Comparison of ENCODE assay signal across 14 mouse cellular contexts in the genomic region with DNA sequence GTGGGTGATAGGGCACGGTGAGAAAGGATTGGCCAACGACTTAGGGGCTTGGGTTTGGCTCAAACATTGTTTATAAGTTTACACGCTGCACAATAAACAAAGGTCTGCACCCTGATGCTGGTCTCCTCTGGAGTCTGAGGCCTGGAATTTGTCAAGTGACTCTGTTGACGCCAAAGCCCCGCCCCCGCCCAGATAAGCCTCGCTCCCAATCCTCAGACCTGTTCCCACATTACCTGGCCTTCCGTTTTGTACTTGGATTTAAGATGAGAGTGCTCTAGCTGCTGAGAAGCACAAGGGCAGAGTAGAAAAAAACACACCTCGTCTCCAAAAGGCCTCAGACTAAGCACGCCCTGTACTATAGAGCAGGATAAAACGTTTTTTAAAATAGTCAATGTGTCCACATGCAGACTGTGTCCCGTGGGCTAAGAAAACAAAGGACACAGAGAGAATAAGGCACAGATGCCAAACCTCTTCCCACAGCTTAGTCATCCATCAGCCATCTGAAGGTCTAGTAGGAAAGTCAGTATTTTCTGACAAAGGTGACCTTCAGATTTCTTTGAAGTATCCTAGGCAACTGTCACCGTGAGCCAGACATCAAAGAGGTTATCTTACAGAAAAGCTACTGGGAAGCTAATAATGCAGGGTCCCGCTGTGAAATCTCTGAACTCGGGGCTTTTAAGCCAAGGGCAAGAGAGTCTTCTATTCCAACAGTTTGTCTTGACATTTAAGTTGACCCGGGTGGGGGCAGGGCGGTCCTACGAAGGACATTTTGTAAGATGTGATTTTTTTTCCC. TPM values are rescaled to one million over a fixed set of nuclear protein-coding genes. Genes with fewer than 3 reads are reported as not detected.
DNase-seq lines count a peak whose midpoint lies in the region; ATAC-seq lines count a peak whose summit lies in the region.
"Had no signal": no experiment of that assay in that cellular context is flagged by ENCODE, and none has a peak within 500 bp of the region (broad histone marks: within the 10 kb centered on the region; RNA-seq: fewer than 3 reads in every experiment).

No protein-coding gene starts in this region.

- H3K4me1 ChIP-seq in heart, embryonic 11.5 days (ENCODE audit: control insufficient read depth, insufficient read depth, low read length), result peaks cover 4% of the 10 kb centered on the region; the same call in 1 of the 2 replicates
- H3K4me1 ChIP-seq in forebrain, embryonic 13.5 days, result no peaks in the 10 kb centered on the region
- H3K4me1 ChIP-seq in kidney, embryonic 16.5 days (ENCODE audit: insufficient read depth, low read length), result no peaks in the 10 kb centered on the region

- no peak overlapping the region for H3K4me3 ChIP-seq in heart, embryonic 11.5 days (ENCODE audit: low read depth, low read length)
- H3K4me3 ChIP-seq in forebrain, embryonic 13.5 days, result no peak overlapping the region
- no peak overlapping the region for H3K4me3 ChIP-seq in kidney, embryonic 16.5 days (ENCODE audit: low read length)

- no peaks in the 10 kb centered on the region for H3K9me3 ChIP-seq in heart, embryonic 11.5 days (replicated peaks; ENCODE audit: control insufficient read depth, low read length)
- peaks cover 8% of the 10 kb centered on the region; the same call in 1 of the 2 replicates for H3K9me3 ChIP-seq in forebrain, embryonic 13.5 days (replicated peaks)
- peaks cover 10% of the 10 kb centered on the region; the same call in 1 of the 2 replicates for H3K9me3 ChIP-seq in kidney, embryonic 16.5 days (ENCODE audit: low read length)

- no peaks in the 10 kb centered on the region for H3K36me3 ChIP-seq in heart, embryonic 11.5 days (ENCODE audit: control insufficient read depth, insufficient read depth, low read length)
- no peaks in the 10 kb centered on the region for H3K36me3 ChIP-seq in forebrain, embryonic 13.5 days (ENCODE audit: poor library complexity, severe bottlenecking)
- no peaks in the 10 kb centered on the region for H3K36me3 ChIP-seq in kidney, embryonic 16.5 days (ENCODE audit: insufficient read depth, low read length)

- no peak overlapping the region for H3K27ac ChIP-seq in heart, embryonic 11.5 days (ENCODE audit: low read depth, low read length)
- no peak overlapping the region; the same call in 1 of the 2 replicates for H3K27ac ChIP-seq in forebrain, embryonic 13.5 days
- no peak overlapping the region for H3K27ac ChIP-seq in kidney, embryonic 16.5 days (ENCODE audit: low read length)

- intact Hi-C loops in heart, postnatal 36 days (cut with DNase I), result no loop called here

- H3K4me2 ChIP-seq in heart, embryonic 11.5 days, result peak overlapping the region; percentile 45
- H3K4me2 ChIP-seq in forebrain, embryonic 13.5 days, result no peak overlapping the region
- no peak overlapping the region for H3K4me2 ChIP-seq in kidney, embryonic 16.5 days (replicated peaks; ENCODE audit: low read depth, low read length)

- no peak overlapping the region for H3K9ac ChIP-seq in heart, embryonic 11.5 days (ENCODE audit: low read depth, low read length)
- H3K9ac ChIP-seq in forebrain, embryonic 13.5 days, result no peak overlapping the region
- H3K9ac ChIP-seq in kidney, embryonic 16.5 days (replicated peaks; ENCODE audit: low read length), result no peak overlapping the region
- H3K9ac ChIP-seq: liver, postnatal 0 days had no signal

- WGBS in heart, embryonic 11.5 days (ENCODE audit: insufficient replicate concordance), result 16% methylated on average over 18 of the region's 18 CpGs
- 37% methylated on average over 18 of the region's 18 CpGs for WGBS in forebrain, embryonic 13.5 days
- WGBS in kidney, embryonic 16.5 days, result 39% methylated on average over 18 of the region's 18 CpGs

- H3K27me3 ChIP-seq in heart, embryonic 11.5 days (ENCODE audit: control insufficient read depth, insufficient read depth, low read length), result no peaks in the 10 kb centered on the region
- no peaks in the 10 kb centered on the region for H3K27me3 ChIP-seq in forebrain, embryonic 13.5 days
- H3K27me3 ChIP-seq in kidney, embryonic 16.5 days (ENCODE audit: insufficient read depth, low read length), result no peaks in the 10 kb centered on the region
- H3K27me3 ChIP-seq: Patski had no signal

- no peak for ATAC-seq in heart, embryonic 11.5 days (replicated peaks; ENCODE audit: insufficient number of reproducible peaks, low FRiP score, low TSS enrichment)
- peak; percentile 63; the same call in 1 of the 2 replicates for ATAC-seq in forebrain, embryonic 13.5 days
- ATAC-seq in activated CD4-positive, CD25-positive, alpha-beta regulatory T cell, adult 4 months, result no peak
- ATAC-seq in kidney, embryonic 16.5 days (ENCODE audit: low FRiP score, low TSS enrichment), result no peak
- ATAC-seq: liver, postnatal 0 days; Patski had no signal

- no peak for DNase-seq in heart, postnatal 36 days
- DNase-seq in ovary, postnatal 36 days (ENCODE audit: low spot score), result peak; percentile 8
- DNase-seq in ovary, adult 18-20 months (ENCODE audit: low spot score), result no peak
- no peak for DNase-seq in thymus, postnatal 14 days
- DNase-seq: cerebellum, adult 18-20 months; gastrocnemius, postnatal 36 days; kidney, adult 8-10 months; liver, postnatal 0 days; right cerebral cortex, adult 18-20 months had no signal

RNA-seq across cellular contexts. Expression of a gene that starts 16.9 kb away (rescaled TPM):
- 1.1 and 1.6 TPM in 2 replicates for polyA plus RNA-seq in heart, embryonic 11.5 days (2014; fragmentation: Nextera tagmentation; extraction: Ambion mirVana)
- total RNA-seq in heart, postnatal 36 days (2021), result 1 to 10 TPM; 2.3 to 2.5 TPM
- polyA plus RNA-seq in forebrain, embryonic 13.5 days (2015; fragmentation: Nextera tagmentation; extraction: Ambion mirVana), result 4.5 and 5.3 TPM in 2 replicates
- polyA plus RNA-seq in activated CD4-positive, CD25-positive, alpha-beta regulatory T cell, adult 4 months (2017; shearing (Covaris generic)), result not detected
- 2.7 and 3.1 TPM in 2 replicates for polyA plus RNA-seq in kidney, embryonic 16.5 days (2015; fragmentation: Nextera tagmentation; extraction: Ambion mirVana)

RNA-seq across cellular contexts. Expression of a gene that starts 37.8 kb away (rescaled TPM):
- 3.5 and 4.1 TPM in 2 replicates for polyA plus RNA-seq in heart, embryonic 11.5 days (2014; fragmentation: Nextera tagmentation; extraction: Ambion mirVana)
- total RNA-seq in heart, postnatal 36 days (2021), result 10 to 100 TPM; 13.4 to 13.6 TPM
- polyA plus RNA-seq in forebrain, embryonic 13.5 days (2015; fragmentation: Nextera tagmentation; extraction: Ambion mirVana), result 3.0 and 3.5 TPM in 2 replicates
- 1 to 10 TPM; 4.0 to 4.4 TPM for polyA plus RNA-seq in activated CD4-positive, CD25-positive, alpha-beta regulatory T cell, adult 4 months (2017; shearing (Covaris generic))
- 2.4 TPM in 2 replicates for polyA plus RNA-seq in kidney, embryonic 16.5 days (2015; fragmentation: Nextera tagmentation; extraction: Ambion mirVana)
